Mouse (Mus musculus) cerebral cortex, adult 2 months (tissue): ENCODE results near the gene Entpd5.

ENCODE experiments used
- WGBS: fragments of 180-500 bp; shearing (Covaris S2); methylation state at CpG from one replicate; pipeline ENCODE4 v1.1.7; 2018; 5-methylcytosine and 5-hydroxymethylcytosine counted together

The Entpd5 gene

DNA sequence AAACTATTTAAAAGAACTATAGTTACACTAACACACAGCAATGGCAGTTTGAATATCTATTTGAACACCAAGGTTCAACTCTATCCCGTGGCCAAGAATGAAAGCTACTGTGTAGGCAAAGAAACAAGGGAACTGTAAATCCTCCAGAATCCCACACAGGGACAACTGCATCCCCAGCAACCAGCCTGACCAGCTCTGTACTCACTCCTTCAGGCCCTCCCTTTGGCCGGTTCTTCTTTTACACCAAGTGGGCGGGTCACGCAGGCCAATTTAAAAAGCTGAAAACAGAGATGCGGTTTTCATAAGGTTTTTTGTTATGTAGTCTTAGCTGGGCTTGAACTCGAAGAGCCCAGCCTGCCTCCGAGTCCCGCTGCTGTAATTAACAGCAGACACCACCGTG, 9.7 kb downstream of the Entpd5 start:
- 80% methylated on average over 9 of the region's 9 CpGs for WGBS

DNA sequence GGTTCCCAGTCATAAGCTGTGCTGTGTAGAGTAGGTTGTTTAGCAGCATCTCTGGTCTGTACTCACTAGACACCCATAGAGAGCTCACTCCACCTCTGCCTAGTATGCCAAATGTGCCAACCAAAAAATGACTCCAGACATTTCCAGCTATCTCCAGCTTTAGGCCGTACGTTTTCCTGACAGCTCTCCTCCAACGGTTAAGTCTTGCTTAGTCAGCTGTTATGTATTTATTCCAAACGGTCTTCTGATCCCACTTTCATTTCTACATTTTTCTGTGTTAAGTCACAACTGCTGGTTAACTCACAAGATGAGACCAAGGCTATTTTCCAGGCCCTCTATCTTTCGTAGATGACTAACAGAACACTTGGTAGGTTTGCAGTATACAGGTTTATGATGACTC, 10.2 kb downstream of the Entpd5 start:
- WGBS = 86% methylated on average over 5 of the region's 5 CpGs

DNA sequence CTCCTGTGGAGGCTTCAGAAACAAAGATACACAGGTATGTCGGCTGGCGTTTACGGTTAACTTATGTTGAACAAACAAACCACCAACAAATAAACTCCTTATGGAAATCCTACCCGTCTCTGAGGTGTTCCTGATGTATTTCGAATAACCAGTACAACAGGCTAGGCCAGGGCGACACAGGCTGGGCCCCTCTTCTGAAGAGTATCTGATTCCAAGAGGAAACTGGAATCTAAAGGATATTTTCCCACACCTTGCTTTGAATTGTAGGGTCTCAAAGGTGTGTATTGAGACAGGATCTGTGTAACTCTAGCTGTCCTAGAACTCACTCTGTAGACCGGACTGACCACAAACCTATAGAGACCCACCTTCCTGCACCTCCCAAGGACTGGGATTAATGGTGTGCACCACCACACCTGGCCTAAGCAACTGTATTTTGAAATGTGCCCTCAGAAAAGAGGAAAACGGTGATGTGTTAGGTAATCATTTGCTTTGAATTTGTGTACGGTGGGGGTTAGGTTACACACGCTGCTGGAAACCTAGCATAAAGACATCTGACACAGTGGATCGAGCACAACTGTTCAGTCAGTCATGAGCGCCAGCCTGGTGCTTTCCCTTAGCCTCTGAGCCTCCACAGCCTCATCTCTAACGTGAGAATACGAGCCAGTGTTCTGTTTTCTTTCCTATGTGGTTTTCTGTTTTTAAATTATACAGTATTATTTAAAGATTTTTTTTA, 11.7 kb downstream of the Entpd5 start:
- 95% methylated on average over 14 of the region's 14 CpGs for WGBS

DNA sequence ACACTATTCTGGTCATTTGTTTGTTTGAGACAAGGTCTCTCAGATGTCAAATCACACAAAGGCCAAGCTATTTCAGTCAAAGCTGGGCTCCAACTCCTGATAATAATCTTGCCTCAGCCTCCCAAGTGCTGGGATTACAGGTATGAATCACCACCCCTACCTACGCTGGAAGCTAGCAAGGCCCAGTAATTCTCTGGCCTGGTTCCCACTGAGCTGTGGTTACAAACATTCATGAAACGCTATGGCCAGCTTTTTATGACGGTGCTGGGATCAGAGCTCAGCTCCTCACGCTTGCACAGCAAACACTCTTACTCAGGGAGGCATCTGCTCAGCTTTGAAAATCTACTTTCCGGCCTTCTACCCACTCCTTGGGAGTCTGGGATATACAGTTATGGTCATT, 15.0 kb downstream of the Entpd5 start:
- WGBS = 91% methylated on average over 5 of the region's 5 CpGs

DNA sequence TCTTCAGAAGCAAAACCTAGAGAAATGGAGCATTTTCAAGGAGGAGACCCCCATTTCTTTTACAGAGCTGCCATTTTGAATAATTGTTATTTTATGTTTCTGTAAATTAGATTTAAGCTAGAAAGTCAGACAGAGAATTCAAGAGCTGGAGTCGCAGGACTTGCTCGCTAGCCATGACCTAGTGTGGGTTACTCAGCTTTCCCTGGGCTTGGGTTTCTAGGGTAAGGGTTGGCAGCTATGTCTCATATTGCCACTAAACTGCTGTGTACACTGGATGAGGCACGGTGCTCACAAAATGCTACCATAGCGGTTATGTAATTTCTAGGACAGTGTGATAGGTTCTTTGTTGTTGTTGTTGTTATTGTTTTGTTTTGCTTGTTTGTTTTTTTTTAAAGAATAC, 16.1 kb downstream of the Entpd5 start:
- 99% methylated on average over 4 of the region's 4 CpGs for whole genome bisulfite sequencing

DNA sequence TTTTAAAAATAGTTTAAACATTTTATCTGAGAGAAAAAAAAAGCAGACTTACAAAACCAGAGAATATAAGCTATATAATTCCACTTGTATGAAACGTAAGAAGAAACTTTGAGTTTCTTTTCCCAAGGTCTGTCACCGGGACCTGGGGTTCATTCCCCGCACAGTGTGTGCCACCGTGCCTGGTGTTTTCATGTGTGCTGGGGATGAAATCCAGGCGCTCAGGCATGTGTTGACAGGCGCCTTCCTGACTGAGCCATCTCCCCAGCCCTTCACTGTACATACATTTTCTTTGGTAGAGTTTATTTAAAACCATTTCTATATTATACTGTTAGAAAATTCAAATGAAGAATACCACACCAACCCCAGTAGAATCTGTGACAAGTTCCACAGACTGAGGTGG, 18.5 kb downstream of the Entpd5 start:
- 88% methylated on average over 6 of the region's 6 CpGs for WGBS

DNA sequence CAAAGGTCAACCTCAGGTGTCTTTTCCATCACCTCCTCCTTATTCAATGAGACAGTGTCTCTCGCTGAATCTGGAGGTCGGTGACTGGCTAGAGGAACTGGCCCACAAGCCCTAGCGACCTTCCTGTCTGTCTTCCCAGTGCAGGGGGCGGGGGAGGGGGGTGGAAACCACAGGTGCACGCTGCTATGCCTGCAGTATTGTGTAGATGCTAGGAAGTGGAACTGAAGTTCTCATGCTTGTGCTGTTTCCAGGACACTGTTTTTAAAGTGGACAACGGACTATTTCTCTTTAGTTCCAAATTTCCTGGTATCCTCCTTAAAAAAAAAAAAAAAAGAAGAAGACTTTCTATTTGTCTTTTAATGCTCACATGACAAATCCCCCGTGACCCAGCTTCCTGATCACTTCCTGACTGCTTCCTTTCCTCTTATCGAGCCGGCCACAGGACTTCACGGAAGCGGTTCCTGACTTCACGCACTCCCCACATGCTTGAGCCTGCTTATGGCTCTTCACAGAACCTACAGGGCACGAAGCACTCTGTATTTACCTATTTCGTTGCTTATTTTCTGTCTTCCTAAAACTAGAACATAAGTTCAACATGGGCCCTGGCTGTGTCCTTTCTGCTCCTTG, 19.9 kb downstream of the Entpd5 start:
- WGBS = 70% methylated on average over 14 of the region's 14 CpGs

DNA sequence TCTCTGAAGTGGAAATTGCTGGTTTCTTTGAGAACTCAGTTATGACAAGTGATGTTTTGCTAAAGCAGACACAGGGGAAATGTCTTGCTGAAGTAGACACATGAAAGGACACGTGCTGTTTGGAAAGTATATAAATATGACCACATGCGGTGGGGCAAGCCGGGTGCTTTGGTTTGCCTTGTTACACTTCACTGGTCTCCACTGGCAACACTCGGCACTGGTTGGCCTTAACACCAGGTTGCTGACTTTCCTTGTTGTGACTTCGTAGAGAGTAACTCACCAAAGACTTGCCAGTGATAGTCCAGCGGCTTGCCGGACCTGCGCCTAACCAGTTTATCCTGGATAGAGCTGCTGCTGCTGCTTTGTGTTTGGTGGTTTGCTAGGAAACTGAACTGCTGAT, 20.7 kb downstream of the Entpd5 start:
- WGBS = 78% methylated on average over 8 of the region's 8 CpGs

DNA sequence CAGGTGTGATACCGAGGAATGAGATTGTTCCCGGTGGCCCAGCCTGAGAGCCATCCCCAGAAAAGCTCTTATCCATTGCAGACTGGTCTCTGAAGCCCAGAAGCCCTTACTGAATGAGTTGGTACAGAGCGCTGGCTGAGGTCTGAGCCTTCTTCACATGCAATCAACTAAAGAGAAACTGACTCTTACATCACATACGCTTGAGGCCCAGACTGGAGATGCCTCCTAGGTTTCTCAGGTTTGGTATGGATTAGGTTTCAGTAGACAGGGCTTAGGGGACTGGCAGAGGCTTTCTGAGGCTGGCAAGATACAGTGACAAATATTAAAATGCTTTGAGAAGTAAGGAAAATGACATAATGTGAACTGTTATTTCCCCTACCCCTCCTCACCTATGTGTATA, 23.4 kb downstream of the Entpd5 start:
- WGBS = 89% methylated on average over 4 of the region's 4 CpGs

DNA sequence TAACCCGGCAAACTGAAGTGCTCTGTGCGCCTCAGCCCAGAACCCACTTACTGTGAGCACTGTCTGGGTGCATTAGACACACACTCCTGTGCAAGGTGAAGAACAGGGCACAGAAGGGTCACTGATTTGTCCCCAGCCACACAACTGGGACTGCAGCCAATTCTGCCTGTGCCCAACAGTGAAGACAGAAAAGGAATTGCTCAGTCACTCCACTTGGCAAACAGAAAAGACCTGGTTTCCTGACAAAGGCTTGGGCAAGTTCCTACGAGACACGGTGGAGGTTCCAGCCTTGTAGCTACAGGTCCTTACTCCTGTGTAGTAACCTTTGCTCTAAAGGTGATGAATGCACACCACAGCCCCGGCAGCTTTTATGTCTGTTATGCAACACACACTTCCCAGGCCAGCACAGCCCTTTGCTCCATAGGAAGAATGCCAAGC, 24.2 kb downstream of the Entpd5 start:
- 60% methylated on average over 5 of the region's 5 CpGs for WGBS

DNA sequence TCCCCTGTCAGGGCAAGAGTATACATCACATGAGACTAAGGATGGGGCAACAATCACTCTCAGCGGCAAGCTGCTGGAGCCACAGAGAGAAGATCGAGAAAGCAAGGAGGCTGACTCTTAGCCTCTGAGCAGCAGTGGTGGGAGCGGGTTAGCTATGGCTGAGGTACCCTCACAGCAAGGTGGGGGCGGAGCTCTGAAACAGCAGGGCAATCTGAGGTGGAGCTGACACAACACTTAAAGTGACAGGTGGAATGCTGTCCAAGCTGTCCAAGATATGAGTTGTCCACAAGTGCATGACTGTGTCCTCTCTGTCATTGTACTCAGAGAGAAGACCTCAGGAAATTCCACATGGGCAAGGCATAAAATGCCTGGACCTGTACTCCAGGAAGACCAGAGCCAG, 26.5 kb downstream of the Entpd5 start:
- WGBS = 91% methylated on average over 4 of the region's 4 CpGs

DNA sequence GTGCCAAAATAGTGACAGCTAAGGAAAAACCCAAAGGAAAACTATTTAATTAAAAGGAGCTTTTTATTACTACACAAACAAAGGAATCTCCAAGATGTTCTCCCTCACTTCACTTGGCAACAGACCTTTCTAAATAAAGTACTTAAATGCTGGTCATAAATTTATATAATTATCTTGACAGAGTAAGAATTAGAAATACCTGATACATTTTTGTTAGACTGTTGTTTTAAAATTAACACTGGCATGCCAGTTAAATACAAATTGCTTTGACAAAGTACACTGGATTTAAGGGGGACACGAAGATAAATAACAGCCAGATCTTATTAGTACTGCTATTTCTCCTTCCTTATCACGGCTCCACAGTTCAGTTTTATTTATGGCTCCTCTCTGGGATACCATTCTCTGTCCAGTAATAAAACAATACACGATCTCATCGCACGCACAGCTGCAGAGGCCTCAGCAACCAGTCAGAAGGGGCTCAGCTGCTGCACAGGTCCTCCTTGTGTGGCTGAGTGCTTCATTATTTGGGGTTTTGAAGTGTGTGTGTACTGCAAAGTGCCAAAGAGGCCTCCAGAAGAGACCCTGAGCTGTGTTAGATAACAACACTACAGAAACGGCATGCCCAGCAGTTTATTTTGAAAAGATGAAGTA, 34.9 kb downstream of the Entpd5 start:
- 70% methylated on average over 6 of the region's 6 CpGs for WGBS

DNA sequence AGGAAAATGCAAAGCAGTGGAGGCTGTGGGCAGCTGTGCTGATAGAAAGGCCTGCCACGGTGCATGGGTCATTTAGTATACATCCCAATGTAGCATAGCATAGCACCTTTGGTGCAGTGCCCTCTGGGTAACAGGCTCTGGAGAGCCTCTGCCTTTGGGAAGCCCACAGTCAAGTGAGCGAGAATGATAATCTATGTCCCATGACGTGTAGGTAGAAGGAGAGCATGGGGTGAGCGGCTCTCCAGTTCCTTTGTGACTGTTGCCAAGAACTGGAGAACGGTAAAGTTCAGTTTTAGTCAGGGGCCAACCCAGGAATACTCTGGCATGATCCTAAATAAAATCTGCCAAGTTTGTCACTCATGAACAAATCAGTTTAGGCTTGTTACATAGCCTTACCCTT, 37.2 kb downstream of the Entpd5 start:
- WGBS = 88% methylated on average over 5 of the region's 5 CpGs

DNA sequence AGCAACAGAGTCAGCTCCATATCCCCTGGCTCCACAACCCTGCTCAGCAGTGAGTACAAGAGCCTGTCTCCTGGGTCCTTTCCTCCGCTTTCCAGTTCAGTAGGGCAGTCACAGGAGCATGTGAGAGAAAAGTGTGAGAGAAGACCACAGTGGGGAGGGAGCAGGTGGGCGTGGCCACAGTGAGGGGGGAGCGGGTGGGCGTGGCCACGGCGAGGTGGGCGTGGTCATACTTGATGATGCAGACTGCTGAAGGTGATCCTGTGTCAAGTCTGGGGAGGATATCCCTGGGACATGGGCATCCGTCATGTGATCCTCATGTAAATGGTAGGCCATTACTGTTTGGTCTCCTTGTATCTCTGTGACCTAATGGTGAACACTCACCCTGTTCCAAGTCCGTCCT, 41.9 kb downstream of the Entpd5 start:
- WGBS = 75% methylated on average over 9 of the region's 9 CpGs

DNA sequence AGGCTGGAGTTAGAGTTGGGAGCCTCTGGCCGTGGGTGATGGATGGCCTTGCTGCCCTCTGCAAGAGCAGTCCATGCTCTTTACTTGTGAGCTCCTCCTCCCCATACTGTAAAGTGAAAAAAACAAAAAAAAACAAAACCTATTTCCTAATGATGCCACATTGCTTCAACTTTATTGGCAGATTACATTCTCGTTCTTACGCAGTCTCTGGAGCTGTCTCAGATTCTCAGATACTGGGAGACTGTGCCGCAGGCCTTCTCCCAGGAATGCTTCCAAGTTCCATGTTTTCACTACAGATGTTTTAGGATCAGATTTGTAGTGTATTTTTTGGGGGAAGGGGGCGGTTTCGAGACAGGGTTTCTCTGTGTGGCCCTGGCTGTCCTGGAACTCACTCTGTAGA, 43.7 kb downstream of the Entpd5 start:
- 95% methylated on average over 6 of the region's 6 CpGs for WGBS

DNA sequence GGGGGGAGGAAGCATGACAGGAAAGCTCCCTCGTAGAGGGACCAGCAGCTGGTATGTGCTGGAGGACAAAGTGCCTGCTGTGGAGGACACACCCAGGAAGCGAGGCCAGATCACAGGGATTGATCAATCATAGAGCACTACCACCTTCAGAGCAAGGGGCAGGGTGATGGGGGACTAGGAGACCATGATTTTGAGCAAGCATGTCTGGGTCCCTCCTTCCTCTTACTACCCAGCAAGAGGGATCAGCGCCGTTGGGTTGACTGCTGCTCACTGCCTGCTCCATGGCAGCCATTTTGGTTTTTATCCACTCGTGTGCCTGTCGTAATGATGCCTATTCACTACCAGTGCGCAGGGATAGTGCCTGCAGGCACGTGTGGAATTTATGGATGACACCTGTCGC, 44.5 kb downstream of the Entpd5 start:
- WGBS = 82% methylated on average over 9 of the region's 9 CpGs

DNA sequence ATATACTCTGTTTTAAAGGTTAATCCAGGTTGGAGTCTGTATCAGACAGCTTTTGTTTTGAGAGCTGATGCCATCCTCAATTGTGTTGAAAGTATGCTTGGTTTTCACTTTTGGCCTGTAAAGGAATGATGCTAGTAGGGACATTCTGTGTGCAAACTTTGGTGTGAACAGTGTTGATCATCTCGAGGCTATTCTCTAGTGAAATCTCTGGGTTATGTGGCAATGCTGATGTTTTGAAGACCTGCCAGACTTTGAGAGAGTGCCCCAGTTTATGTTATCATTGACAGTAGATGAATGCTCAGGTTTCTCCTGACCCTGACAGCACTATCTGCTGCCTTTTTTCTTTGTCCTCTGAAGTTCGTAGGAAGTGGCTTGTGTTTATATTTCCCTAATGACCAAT, 46.0 kb downstream of the Entpd5 start:
- 55% methylated on average over 2 of the region's 2 CpGs for WGBS

DNA sequence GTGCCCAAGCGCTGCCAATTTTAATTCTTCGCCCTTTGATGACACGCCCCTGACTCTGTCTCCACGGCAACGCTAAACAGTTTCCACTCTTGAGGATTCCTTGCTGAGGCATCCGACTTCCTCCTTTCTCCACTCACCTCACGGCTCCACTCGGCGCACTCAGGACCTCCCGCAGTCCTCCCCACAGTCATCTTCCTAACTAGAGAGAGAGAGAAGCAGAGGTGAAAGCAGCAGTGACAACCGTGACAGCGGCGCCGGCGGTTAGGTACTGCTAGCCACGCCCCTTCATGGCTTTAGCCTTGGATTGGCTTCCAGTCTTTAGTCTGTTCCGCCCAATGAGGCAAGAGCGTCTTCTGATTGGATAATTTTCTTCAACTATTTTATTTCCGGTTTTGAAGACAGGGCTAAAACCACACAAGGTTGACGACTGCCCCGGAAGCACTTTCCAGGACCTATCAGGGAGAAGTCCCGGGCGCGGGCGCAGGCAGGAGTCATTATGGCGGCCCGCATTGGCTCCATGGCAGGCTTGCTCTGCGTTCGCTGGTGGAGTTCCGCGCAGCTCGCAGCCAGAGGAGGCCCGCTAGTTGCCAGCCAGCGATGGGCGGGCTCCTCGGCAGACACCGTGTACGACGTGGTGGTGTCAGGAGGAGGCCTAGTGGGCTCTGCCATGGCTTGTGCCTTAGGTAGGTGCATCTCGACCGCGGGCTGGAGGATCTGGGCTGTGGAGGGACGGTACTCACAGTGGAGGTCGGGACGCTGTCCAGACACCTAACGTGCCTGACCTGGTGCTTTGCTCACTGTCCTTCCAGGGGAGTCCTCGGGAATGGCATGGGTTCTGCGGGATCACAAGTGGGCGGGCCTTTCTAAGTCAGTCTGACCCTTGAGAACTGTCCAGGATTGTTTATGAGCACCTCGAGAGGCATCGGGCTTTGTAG, 47.0 kb downstream of the Entpd5 start, which contains the start of the genes Coq6 and Fam161b:
Gene Coq6, plus strand, starts transcription at position 103 of the 935 bp plus-strand sequence.
Gene Fam161b, minus strand, starts transcription at position 279 of the 935 bp plus-strand sequence.
- WGBS = under 1% methylated on average over 51 of the region's 51 CpGs

DNA sequence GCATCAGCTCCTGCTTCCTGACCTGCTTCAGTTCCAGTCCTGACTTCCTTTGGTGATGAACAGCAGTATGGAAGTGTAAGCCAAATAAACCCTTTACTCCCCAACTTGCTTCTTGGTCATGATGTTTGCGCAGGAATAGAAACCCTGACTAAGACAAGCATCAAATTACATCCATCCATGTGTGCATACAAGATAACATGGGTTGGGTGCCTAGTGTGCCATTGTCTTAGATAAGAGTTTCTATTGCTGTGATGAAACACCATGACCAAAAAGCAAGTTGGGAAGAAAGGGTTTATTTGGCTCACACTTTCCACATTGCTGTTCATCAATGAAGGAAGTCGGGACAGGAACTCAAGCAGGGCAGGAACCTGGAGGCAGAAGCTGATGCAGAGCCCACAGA, 50.1 kb downstream of the Entpd5 start:
- 89% methylated on average over 2 of the region's 2 CpGs for WGBS

DNA sequence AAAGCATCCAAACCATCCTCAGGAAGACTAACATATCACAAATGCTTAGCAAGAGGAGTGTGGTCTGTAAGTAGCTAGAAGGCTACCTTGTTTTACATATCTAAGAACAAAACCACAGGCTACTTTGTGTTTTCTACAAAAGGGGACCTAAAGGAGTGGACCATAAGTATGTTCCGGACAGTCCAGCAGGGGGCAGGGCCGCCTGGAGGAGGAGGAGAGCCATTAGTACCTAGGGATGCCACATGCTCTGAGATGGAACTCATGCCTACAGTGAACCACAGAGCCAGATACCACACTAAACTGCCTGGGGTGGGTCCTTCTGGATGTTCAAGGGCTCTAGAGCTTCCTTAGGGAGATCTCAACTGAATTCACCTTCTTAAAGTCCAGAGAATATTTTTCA, 61.6 kb downstream of the Entpd5 start:
- WGBS = 43% methylated on average over 2 of the region's 2 CpGs

DNA sequence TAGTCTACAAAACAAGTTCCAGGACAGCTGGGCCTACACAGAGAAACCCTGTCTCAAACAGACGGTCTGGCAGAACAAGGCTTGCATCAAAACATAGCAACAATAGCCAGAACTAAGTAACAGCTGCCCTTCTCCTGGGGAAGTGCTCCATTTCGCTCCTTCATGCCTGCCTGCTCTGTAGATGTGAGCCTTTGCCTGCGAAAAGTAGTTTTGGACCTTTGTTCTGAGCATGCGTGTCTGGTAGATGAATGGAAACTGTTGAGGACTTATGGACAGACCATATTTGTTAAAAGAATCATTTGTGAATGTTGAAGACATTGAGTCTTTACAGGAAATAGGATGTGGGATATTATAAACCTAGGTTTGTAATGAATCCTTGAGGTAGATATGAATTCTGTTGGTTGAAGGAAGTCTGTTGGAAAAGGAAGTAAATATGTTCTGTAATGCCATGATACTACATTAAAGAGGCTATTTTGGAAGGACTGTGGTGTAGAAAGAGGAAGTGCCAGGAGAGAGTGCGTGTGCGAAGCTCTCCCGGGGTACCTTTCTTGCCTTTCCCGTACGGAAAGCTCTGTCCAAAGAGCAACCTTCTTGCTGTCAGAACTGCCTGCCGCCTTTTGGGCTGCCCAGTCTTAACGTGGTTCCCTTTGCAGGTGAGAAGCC, 71.7 kb downstream of the Entpd5 start:
- 82% methylated on average over 11 of the region's 11 CpGs for WGBS
